Mouse (Mus musculus) lung, embryonic 15.5 days (tissue): ENCODE data around the gene C3. TPM values are rescaled to one million over a fixed set of nuclear protein-coding genes. Genes with fewer than 3 reads are reported as not detected.

Source experiments
- ATAC-seq: fragments of 200-750 bp; cut with Nextera tagmentation; 2 replicates; pipeline ENCODE4 v1.8.0; 2017; ENCODE audit warnings: moderate number of reproducible peaks, borderline replicate concordance; ENCODE audit not compliant: low FRiP score, low TSS enrichment; ENCODE audit errors: extremely low read depth
- H3K27ac ChIP-seq: fragments of 300-500 bp; sonication (generic); 2 replicates; pipeline ENCODE4 v1.5.1; 2015; ENCODE audit warnings: moderate library complexity, mild to moderate bottlenecking, inconsistent platforms
- H3K27me3 ChIP-seq: fragments of 300-500 bp; sonication (generic); 2 replicates; pipeline ENCODE4 v1.6.1; 2015; ENCODE audit warnings: inconsistent platforms
- H3K36me3 ChIP-seq: fragments of 300-500 bp; sonication (generic); 2 replicates; pipeline ENCODE4 v1.6.1; 2015; ENCODE audit warnings: inconsistent platforms
- H3K4me1 ChIP-seq: fragments of 300-500 bp; sonication (generic); 2 replicates; pipeline ENCODE4 v1.6.1; 2015; ENCODE audit warnings: inconsistent platforms
- H3K4me2 ChIP-seq: fragments of 300-500 bp; sonication (generic); 2 replicates; pipeline ENCODE4 v1.6.1; 2015; ENCODE audit warnings: inconsistent platforms, mild to moderate bottlenecking, moderate library complexity
- H3K4me3 ChIP-seq: fragments of 300-500 bp; sonication (generic); 2 replicates; pipeline ENCODE4 v1.5.1; 2015; ENCODE audit warnings: mild to moderate bottlenecking, inconsistent platforms
- H3K9ac ChIP-seq: fragments of 300-500 bp; sonication (generic); 2 replicates; pipeline ENCODE4 v1.6.1; 2015; ENCODE audit warnings: inconsistent platforms
- H3K9me3 ChIP-seq: fragments of 300-500 bp; sonication (generic); 2 replicates; pipeline ENCODE4 v1.6.1; 2016; ENCODE audit warnings: inconsistent platforms
- WGBS: fragments of 180-500 bp; shearing (Covaris S2); methylation state at CpG from one replicate; pipeline ENCODE4 v1.1.7; 2015; 5-methylcytosine and 5-hydroxymethylcytosine counted together
- polyA plus RNA-seq: library from polyadenylated mRNA; unstranded; fragments of >200 nt; fragmentation: Nextera tagmentation; extraction: Ambion mirVana; gene quantifications from 2 replicates; pipeline ENCODE4 v1.2.1, GENCODE M21; 2015

Gene C3
- polyA plus RNA-seq, 1 experiment from 2014 or later: 2.5 TPM

DNA sequence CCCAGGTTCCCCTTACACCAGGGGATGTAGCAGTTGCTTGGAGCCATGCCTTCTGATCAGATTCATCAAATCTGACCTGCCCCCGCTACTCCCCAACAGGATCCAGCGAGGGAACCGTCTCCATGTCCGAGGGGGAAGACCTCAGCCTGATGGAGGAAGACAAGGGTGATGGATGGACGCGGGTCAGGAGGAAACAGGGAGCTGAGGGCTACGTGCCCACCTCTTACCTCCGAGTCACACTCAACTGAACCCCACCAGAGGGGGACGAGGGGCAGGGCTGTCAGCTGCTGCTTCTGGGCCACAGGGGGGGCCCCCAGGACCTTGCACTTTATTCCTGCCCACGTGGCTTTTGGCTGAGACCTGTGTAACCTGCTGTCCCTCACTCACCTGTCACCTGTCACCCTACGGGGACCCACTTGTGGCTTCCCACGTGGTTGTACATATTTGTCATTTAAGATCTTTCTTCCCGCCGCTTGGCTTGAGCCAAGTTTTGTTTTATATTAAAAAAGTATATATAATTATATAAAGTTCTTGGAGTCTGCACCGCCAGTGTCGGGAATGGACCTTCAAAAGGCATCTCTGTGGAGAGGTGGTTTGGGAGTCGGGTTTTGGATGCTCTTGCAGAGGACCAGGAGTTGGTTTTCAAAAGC is 35.1 kb upstream of the C3 start:
- no peak overlapping the region for H3K27ac ChIP-seq
- no peak overlapping the region for H3K4me3 ChIP-seq
- no peak overlapping the region for H3K9ac ChIP-seq
- WGBS: 84% methylated on average over 17 of the region's 17 CpGs
- H3K36me3 ChIP-seq: peaks cover 50% of the 10 kb centered on the region
- no peak for ATAC-seq
- H3K9me3 ChIP-seq: no peaks in the 10 kb centered on the region
- no peaks in the 10 kb centered on the region for H3K27me3 ChIP-seq
- peaks cover 8% of the 10 kb centered on the region; the same call in 1 of the 2 replicates for H3K4me1 ChIP-seq
- H3K4me2 ChIP-seq: no peak overlapping the region

DNA sequence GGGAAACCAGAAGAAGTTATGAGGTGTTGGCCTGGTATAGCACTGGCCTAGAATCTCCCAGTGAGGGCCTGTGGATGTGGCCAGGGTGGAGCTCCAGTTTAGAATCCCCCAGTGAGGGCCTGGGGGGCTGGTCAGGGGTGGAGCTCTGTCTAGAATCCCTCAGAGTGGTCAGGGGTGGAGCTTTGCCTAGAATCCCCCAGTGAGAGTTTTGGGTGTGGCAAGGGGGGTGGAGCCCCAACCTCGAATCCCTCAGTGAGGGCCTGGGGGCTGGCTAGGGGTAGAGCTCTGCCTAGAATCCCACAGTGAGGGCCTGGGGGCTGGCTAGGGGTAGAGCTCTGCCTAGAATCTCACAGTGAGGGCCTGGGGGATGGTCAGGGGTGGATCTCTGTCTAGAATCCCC is 33.9 kb upstream of the C3 start:
- Histone ChIP-seq H3K9me3 (no peaks in the 10 kb centered on the region), H3K36me3 (peaks cover 61% of the 10 kb centered on the region), H3K9ac (no peak overlapping the region), H3K4me1 (peaks cover 8% of the 10 kb centered on the region; the same call in 1 of the 2 replicates), H3K27ac (no peak overlapping the region), H3K4me2 (no peak overlapping the region), H3K4me3 (no peak overlapping the region), H3K27me3 (no peaks in the 10 kb centered on the region)
- WGBS: 35% methylated on average over 1 of the region's 1 CpGs
- ATAC-seq: no peak

DNA sequence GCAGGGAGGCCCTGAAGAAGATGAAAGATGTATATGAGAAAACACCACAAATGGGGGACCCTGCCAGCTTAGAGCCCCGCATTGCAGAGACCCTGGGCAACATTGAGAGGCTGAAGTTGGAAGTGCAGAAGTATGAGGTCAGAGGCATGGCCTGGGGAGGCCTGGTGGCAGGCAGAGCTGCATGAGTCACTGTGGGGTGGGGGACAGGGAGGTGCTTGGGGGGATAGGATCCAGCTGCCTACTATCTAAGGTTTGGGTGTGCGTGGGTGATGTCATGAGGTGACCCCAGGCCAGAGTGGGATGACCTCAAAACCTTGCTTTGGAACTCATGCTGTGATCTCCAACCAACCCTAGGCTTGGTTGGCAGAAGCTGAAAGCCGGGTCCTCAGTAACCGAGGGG is 33.4 kb upstream of the C3 start:
- H3K4me2 ChIP-seq: no peak overlapping the region
- 93% methylated on average over 4 of the region's 4 CpGs for WGBS
- H3K4me3 ChIP-seq: no peak overlapping the region
- no peaks in the 10 kb centered on the region for H3K9me3 ChIP-seq
- H3K27me3 ChIP-seq: no peaks in the 10 kb centered on the region
- peaks cover 8% of the 10 kb centered on the region; the same call in 1 of the 2 replicates for H3K4me1 ChIP-seq
- no peak overlapping the region for H3K27ac ChIP-seq
- H3K9ac ChIP-seq: no peak overlapping the region
- peaks cover 66% of the 10 kb centered on the region for H3K36me3 ChIP-seq
- no peak for ATAC-seq

DNA sequence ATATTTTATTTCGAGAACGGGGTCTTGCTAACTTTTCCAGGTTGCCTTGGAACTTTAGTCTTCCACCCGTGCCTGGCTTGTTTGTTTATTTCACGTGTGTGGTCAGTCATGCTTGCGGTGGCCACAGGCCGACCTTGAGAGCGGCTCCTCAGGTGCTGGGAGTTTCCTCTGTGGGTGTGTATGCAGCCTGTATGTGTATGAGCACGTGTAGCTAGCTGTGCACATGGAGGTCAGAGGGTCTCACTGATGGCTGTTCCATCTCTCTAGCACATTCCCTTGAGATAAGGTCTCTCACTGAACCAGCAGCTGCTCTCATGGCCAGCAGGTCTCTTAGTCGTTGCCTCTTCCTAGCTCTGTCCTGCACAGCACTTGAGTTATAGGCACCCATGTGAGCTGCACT is 32.4 kb upstream of the C3 start:
- Histone ChIP-seq H3K9me3 (no peaks in the 10 kb centered on the region), H3K36me3 (peaks cover 71% of the 10 kb centered on the region), H3K27ac (no peak overlapping the region), H3K4me1 (peaks cover 6% of the 10 kb centered on the region; the same call in 1 of the 2 replicates), H3K9ac (no peak overlapping the region), H3K4me3 (no peak overlapping the region), H3K4me2 (no peak overlapping the region), H3K27me3 (no peaks in the 10 kb centered on the region)
- WGBS: 76% methylated on average over 9 of the region's 9 CpGs
- ATAC-seq: no peak

DNA sequence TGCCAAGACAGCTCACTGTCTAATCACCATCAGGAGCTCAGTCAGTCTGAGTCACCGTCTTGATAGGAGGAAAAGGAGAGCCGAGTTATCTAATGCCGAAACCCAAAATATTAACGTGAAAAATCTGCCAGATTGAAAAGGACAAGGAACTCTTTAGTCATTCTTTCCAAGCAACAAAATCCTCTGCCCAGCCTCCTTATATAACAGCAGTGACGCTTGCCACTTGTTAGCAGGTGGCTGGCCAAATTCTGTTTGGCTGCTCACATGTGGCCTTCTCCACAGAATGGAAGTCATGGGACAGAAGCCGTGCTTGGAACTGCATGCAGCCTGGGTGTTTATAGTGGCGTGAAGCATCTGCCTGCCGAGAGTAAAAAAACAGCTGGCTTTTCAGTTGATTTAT is 31.8 kb upstream of the C3 start:
- no peaks in the 10 kb centered on the region for H3K27me3 ChIP-seq
- H3K27ac ChIP-seq: no peak overlapping the region
- no peak overlapping the region for H3K4me2 ChIP-seq
- H3K4me1 ChIP-seq: no peaks in the 10 kb centered on the region
- H3K4me3 ChIP-seq: no peak overlapping the region
- H3K36me3 ChIP-seq: peaks cover 77% of the 10 kb centered on the region
- no peak overlapping the region for H3K9ac ChIP-seq
- WGBS: 86% methylated on average over 8 of the region's 8 CpGs
- ATAC-seq: no peak
- H3K9me3 ChIP-seq: no peaks in the 10 kb centered on the region

DNA sequence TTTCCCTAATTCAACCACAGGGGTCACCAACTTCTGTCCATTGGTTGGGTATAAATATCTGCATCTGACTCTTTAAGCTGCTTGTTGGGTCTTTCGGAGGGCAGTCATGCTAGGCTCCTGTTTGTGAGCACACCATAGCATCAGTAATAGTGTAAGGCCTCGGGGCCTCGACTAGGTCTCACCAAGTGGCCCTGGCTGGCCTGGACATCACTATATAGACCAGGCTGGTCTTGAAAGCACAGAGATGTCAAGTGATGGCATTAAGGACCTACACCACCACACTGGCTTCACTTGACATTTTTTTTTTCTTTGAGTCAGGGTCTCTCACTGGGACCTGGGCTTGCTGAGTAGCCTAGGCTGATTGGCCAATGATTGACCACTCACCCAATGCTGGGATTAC is 30.3 kb upstream of the C3 start:
- Histone ChIP-seq H3K9me3 (no peaks in the 10 kb centered on the region), H3K4me1 (0 out of 2 replicates have a peak, but pooled peaks cover 1% of the 10 kb centered on the region), H3K4me2 (no peak overlapping the region), H3K27ac (no peak overlapping the region), H3K9ac (no peak overlapping the region), H3K4me3 (no peak overlapping the region), H3K27me3 (no peaks in the 10 kb centered on the region), H3K36me3 (peaks cover 88% of the 10 kb centered on the region)
- ATAC-seq: no peak
- 96% methylated on average over 3 of the region's 3 CpGs for WGBS

DNA sequence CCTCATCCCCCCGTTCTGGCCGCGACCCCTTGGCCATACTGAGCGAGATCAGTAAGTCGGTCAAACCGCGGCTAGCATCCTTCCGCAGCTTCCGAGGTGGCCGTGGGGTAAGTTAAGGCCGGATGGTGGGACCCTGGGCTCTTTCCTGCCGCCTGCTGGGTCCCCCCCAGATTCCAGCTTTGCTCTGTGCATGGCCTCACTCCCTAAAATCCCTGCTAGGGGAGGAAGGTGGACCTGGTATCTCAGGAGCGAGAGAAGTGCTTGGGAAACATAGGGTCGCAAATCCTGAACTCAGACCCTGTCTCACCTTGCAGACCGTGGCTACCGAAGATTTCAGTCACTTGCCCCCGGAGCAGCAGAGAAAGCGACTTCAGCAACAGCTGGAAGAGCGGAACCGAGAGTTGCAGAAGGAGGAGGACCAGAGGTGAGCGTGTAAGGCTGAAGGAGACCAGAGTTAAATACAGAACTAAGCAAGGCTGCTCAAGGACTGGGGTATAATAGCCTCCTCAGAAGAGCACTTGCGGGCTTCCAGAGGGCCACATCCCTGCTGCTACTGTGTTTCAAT is 29.1 kb upstream of the C3 start:
- H3K36me3 ChIP-seq: peaks cover 77% of the 10 kb centered on the region
- H3K4me2 ChIP-seq: no peak overlapping the region
- no peaks in the 10 kb centered on the region for H3K27me3 ChIP-seq
- H3K27ac ChIP-seq: no peak overlapping the region
- 92% methylated on average over 22 of the region's 22 CpGs for WGBS
- H3K4me3 ChIP-seq: no peak overlapping the region
- no peak overlapping the region for H3K9ac ChIP-seq
- no peaks in the 10 kb centered on the region for H3K9me3 ChIP-seq
- H3K4me1 ChIP-seq: 0 out of 2 replicates have a peak, but pooled peaks cover 5% of the 10 kb centered on the region
- no peak for ATAC-seq

DNA sequence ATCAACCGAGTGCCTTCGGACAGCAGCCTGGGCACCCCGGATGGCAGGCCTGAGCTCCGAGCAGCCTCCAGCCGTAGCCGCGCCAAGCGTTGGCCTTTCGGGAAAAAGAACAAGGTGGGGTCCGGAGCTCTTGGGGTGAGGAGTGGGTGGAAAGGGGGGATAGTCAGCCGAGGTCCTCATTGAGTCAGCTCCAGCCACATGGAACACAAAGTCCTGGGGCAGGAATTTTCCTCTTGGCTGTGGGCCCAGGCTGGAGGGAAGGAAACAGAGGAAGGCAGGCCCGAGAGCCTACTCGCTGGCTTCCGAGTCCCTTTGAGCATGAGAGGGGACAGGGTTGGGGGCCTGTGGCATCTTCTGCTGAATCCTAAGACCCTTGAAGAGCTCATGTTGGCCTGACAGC is 27.4 kb upstream of the C3 start:
- peaks cover 61% of the 10 kb centered on the region for H3K36me3 ChIP-seq
- H3K9ac ChIP-seq: no peak overlapping the region
- ATAC-seq: no peak
- H3K27ac ChIP-seq: no peak overlapping the region
- no peak overlapping the region for H3K4me2 ChIP-seq
- peaks cover 17% of the 10 kb centered on the region for H3K4me1 ChIP-seq
- H3K27me3 ChIP-seq: no peaks in the 10 kb centered on the region
- WGBS: 83% methylated on average over 14 of the region's 14 CpGs
- no peak overlapping the region for H3K4me3 ChIP-seq
- no peaks in the 10 kb centered on the region for H3K9me3 ChIP-seq

DNA sequence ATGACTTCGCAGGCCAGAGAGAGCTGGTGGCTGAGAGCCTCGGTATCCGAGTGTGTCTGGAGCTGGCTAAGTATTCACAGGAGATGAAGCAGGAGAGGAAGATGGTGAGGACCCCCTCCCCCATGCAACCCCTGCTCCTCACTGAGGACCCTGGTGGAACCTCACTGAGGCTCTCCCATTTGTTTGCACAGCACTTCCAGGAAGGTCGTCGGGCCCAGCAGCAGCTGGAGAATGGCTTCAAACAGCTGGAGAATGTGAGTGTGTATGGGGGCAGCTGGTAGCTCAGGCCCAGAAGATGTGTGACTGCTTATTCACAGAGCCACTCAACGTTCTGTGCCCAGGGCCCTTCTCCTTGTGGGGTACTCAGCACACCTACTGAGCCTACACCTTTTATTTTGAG is 25.4 kb upstream of the C3 start:
- H3K9ac ChIP-seq: no peak overlapping the region
- no peak overlapping the region for H3K4me2 ChIP-seq
- no peak overlapping the region for H3K27ac ChIP-seq
- H3K36me3 ChIP-seq: peaks cover 46% of the 10 kb centered on the region
- H3K4me3 ChIP-seq: no peak overlapping the region
- no peaks in the 10 kb centered on the region for H3K27me3 ChIP-seq
- WGBS: 34% methylated on average over 6 of the region's 6 CpGs
- H3K4me1 ChIP-seq: peaks cover 25% of the 10 kb centered on the region
- no peak for ATAC-seq
- no peaks in the 10 kb centered on the region for H3K9me3 ChIP-seq

DNA sequence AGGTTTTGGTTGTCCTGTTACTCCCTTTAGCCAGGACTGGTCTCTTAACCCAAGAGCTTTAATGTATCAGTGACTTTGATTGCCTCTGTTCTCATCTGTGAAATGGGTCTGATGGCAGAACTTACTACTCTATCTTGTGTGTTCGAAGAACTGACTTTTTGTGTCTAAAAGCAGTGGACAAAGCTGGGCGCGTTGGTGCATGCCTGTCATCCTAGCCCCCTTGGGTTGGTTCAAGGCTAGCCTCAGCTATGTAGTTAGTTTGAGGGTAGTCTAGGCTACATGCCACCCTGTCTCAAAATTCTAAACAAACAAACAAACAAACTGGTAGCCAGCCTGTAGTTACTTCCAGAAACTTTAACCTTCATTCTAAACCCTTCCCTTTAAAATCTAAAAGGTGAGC is 23.5 kb upstream of the C3 start:
- Histone ChIP-seq H3K4me1 (peaks cover 29% of the 10 kb centered on the region), H3K9ac (no peak overlapping the region), H3K27ac (no peak overlapping the region), H3K36me3 (peaks cover 29% of the 10 kb centered on the region), H3K4me3 (peak overlapping the region; percentile 87; the same call in 1 of the 2 replicates), H3K9me3 (no peaks in the 10 kb centered on the region), H3K27me3 (no peaks in the 10 kb centered on the region), H3K4me2 (peak overlapping the region; percentile 86)
- no peak for ATAC-seq
- 86% methylated on average over 3 of the region's 3 CpGs for WGBS

DNA sequence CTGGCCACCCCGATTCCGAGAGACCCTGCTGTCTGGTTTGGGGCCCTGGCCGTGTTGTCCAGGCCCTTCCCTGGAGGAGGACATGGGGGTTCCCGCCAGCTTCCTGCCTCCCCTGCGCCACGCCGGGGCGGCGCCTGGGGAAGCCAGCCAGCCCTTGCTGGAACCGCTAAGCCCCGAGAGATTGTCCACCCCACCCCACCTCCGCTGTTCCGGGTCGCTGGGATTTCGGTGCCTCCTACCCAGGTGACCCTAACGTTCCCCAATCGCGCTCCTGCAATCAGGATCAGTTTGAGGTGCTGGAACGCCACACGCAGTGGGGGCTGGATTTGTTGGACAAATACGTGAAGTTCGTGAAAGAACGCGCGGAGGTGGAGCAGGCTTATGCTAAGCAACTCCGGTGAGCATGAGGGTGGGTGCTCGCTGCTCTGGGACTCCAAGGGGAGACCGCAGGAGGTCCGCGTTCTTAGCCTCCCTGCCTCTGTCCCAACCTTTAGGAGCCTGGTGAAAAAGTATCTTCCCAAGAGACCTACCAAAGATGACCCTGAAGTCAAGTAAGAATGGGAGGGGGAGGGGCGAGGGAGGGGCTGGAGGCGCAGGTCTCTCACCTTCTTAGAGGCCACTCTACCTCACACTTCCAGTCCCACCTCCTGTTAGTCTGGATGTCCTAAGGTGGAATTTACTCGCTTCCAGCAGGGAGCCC is 22.7 kb upstream of the C3 start:
- Histone ChIP-seq H3K9ac (peak overlapping the region; percentile 79), H3K4me1 (peaks cover 35% of the 10 kb centered on the region), H3K36me3 (peaks cover 25% of the 10 kb centered on the region), H3K27ac (peak overlapping the region; percentile 77), H3K27me3 (no peaks in the 10 kb centered on the region), H3K9me3 (no peaks in the 10 kb centered on the region), H3K4me3 (peak overlapping the region; percentile 87), H3K4me2 (peak overlapping the region; percentile 86)
- 3% methylated on average over 32 of the region's 33 CpGs for WGBS
- no peak for ATAC-seq
